Mouse (Mus musculus) naive thymus-derived CD4-positive, alpha-beta T cell, adult 2 months (primary cell): ENCODE measurements around the gene Ap2a1.
"Not testable (repeated sequence)": the region's sequence is repeated elsewhere in the genome, so short reads cannot be mapped to it uniquely, and the experiment has no call there.

ENCODE experiments used
- DNase-seq: peaks from one replicate; pipeline ENCODE4 v3.0.0-alpha.2; 2011; ENCODE audit warnings: low read depth

The Ap2a1 gene

DNA sequence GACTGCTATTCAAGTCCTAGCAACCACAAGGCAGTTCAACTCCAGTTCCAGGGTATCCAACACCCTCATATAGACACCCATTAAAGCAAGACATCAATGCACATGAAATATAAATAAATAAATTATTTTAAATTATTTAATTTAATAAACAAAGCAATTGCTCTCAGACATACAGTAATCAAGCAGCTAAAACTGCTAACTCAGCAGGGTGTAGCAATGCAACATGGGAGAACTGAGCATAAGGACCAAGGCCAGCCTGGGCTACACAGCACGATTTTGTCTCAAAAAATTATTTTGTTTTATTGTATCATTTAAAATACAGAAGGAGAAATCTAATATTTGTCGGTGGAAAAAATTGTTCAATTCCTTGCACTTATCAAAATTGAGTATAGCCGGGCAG, 35.1 kb downstream of the Ap2a1 start:
- no peak for DNase-seq

DNA sequence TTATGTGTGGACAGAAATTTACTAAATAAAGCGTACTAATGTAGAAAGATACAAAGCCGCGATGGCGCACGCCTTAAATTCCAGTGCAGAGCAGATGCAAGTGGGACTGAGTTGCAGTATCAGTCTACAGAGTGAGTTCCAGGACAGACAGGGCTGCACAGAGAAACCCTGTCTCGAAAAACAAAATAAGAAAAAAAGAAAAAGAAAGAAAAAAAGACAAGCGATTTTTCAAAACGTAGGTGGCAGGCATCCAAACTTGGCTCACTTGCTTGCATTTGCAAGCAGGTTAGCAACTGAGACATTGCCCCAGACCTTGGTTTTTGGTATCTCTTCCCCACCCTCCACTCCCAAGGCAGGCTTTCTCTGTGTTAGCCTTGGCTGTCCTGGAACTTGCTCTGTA, 36.1 kb downstream of the Ap2a1 start:
- no peak for DNase-seq

DNA sequence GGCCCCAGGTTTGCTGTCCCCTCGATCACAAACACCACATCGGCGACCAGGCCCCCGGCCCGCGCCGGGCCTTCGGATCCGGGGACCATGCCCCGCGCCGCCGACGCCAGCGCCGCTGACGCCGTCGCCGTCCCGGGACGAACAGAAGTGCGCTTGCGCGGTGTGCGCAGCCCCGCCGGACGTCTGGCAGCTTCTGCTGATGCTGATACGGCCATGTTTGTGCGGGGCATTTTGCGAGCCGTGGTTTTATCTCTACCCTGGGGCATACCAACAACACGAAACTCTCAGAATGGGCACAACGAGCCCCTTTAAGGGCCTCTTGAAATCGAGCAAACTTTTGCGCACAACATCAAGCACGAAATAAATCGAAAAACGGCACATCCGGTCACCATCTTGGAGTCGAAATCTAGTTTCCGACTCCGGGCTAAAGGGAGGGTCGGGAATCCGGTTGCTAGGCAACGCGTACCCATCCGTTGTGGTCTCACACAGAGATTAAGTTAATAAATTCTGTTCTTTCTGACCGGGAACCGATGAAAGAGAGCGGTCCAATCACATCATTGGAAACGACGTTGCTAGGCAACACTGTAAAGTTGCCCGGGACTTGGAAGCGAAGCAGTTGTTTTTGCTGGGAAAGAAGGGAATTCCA, 36.9 kb downstream of the Ap2a1 start, which contains the start of gene Med25:
Gene Med25, minus strand, starts transcription at position 437 of the 646 bp plus-strand sequence.
- DNase-seq: peak; percentile 95

DNA sequence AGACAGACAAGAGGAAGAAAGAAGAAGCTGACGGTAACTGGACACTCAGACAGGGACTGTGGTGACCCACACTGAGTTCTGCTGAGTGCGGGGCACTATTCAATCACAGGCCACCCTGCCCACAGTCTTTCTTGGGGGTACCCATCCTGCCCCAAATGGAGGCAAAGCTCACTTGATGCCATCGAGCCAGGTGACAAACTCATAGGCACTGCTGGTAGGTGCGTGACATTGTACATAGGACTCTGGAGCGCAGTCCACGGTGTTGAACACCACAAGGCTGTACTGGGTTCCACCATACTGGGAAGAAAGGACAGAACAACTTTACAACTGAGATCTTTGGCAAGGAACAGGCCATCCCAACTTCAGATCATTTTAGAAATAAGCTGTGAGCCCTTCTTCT, 37.7 kb downstream of the Ap2a1 start:
- DNase-seq: no peak

DNA sequence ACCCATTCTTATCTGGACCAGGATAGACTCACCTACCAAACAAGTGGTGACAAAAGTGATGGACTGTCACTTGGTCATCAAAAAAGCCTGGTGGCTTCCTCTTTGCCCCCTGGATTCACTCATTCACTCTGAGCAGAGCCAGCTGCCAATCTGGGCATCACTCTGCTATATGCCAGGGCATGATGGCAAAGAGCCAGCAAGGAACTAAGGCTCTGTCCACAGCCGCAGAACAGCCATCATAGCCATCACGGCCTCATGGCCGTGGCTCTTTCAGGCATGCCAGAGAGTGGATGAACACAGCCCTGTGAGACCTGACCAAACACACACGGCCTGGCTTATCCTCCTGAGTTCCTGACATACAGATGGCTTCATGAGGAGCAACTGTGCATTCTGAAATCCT, 38.6 kb downstream of the Ap2a1 start:
- no peak for DNase-seq

DNA sequence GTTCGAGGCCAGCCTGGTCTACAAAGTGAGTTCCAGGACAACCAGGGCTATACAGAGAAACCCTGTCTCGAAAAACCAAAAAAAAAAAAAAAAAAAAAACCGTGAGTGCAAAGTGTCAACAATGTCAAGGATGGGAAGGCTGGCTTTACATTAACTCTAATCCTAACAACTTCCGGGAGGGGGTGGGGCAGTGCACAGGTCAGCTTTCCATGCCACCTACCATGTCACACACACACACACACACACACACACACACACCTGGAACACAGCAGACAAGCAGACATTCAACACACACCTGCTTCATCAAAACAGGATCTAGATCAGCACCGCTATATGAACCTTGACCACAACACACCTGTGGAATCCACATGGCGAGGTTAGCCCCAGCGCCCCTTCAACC, 39.1 kb downstream of the Ap2a1 start:
- no peak for DNase-seq

DNA sequence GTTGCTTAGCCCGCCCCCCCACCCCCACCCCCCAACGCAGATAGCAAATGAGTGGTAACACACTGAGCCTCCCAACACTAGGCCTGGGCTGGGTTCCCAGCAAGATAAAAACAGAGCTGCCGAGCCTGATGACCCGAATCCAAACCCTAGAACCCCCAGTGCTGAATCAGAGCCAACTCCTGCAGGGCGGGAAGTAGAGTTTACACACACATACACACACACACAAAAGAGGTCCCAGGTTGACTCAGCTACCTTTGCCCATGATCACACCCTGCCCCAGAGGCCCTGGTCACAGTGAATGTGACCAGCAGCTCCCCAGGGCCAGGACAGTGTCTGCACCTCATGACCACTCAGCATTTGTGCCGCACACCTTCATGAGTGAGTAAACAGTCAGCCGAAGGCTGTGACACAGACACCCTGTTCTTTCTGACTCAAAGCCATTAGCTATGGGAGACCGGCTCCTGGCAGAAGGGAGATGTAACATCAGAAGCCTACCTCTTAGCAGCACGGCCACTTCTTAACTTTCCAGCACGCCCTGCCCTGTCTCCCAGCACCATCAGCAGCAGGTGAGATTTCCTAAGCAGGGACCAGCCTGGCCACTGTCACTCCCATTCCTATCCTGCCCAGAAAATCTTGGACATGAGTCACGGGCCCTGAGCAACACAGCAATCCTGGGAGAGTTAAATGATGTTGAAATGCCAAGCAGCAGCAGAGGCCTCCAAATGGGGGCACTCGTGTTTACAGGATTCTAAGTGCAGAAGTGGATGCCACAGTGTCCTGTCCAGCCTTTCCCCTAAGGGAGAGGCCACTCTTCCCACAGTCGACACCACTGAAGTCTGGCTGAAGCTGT, 40.8 kb downstream of the Ap2a1 start:
- no peak for DNase-seq

DNA sequence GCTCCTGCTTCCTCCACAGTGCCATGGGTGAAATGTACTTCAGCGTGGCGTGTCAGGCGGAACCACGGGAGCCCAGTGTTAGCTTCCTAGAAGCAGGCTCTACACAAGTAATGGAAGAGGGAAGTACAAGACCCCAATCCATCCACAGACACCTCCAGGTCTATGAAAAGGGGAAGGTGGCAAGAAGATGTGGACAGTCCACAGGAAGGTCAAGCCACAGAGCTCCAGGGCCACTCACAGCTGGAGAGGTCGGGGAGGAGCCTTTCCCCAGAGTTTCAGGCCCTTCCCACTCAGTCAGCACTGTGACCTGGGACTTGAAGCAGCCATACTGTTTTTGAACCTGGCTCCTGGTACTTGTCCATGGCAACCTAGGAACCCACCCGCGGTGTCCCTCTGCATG, 42.3 kb downstream of the Ap2a1 start:
- no peak for DNase-seq

DNA sequence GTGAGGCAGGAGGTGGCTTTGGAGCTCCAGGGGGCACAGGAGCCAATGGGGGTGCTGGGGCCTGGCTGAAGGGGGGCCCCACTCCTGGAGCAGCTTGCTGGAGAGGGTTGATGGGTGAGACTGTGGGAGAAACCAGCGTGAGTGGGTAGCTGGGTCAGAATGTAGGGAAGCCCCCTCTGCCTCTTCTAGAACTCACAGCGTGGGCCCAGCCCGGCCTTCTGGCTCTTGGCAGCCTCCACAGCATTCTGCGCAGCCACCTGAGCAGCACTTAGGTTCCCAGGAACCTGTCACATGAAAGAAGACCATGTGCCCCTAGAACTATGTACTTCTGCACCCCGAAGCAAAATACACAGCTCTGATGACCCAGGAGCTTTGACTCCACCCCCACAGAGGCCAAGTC, 44.7 kb downstream of the Ap2a1 start:
- no peak for DNase-seq

DNA sequence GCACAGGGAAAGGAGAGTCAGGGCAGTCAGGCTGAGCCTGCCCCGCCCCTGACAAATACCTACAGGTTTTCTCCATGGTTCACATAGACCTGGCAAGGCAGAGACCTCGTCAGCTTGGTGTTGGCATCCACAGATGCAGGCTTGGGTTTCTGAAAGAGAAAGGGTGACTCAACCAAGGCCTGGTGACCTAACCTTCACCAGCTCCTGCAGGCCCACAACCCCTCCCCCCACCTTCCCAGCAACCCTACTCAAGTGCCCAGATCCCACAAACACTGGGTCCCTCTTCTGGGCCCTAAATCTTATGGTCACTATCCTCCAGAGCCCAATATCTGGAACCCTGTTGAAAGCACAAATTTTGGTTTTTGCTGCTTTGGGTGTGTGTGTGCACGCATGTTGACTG, 46.3 kb downstream of the Ap2a1 start:
- no peak for DNase-seq

DNA sequence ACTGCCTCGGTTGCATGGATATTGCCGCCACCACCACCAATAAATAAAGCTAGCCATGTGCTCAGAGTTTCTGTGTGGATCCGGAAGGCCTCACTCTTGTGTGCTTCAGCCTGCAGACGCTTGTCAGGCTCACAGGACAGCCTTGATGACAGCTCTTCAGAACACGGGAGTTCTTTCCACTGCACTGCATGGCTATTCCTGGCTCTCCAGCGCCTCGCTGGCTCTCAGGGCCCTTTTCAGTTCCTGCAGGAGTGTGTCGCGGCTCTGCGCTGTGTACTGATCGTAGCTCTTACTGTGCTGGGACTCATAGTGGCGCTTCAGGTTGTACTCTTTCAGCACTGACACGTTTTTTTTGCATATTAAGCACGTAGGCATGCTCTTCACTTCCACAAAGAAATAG, 51.5 kb downstream of the Ap2a1 start:
- DNase-seq: no peak

DNA sequence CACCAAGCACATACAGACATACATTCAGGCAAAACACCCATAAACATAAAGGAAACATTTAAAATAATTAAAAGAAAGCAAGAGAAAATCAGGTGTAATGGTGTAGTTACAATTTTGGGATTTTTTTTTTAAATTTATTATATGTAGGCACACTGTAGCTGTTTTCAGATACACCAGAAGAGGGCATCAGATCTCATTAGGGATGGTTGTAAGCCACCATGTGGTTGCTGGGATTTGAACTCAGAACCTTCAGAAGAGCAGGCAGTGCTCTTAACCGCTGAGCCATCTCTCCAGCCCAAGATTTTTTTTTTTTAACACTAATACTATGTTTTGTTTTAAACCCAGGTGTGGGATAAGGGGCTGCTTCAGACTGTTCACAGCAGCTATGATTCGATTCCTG, 57.5 kb downstream of the Ap2a1 start:
- DNase-seq: not testable (repeated sequence)

DNA sequence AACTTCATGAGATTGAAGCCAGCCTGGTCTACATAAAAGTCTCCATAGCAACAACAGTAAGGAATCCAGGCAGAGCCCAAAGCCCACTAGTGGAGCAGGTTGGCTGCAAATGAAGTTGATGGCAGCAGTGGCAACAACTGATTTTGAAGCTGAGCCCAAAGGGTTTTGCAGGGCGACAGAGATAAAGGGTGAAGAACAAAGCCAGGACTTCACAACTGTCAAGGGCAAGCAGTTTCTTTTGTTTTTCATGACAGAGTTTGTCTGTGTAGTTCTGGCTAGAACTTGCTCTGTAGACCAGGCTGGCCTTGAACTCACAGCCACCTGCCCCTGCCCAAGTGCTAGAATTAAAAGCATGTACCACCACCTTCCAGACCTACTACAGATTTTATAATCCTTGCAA, 58.1 kb downstream of the Ap2a1 start:
- DNase-seq: no peak

DNA sequence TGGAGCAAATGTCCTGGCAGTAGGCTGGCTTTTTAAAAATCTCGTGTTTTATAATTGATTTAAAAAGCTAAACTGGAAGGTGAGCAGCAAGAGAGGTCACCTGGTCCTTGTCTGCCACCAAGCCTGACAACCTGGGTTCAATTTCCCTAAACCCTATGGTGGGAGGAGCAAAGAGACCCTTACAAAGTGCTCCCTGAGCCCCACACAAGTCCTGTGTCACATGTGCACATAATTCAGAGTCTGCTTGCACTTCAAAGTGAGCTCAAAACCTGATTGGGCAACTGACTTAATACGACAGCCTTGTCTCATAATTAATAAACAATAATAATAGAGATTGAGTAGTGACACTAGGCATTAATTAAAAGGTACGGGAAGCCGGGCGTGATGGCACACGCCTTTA, 58.7 kb downstream of the Ap2a1 start:
- DNase-seq: no peak

DNA sequence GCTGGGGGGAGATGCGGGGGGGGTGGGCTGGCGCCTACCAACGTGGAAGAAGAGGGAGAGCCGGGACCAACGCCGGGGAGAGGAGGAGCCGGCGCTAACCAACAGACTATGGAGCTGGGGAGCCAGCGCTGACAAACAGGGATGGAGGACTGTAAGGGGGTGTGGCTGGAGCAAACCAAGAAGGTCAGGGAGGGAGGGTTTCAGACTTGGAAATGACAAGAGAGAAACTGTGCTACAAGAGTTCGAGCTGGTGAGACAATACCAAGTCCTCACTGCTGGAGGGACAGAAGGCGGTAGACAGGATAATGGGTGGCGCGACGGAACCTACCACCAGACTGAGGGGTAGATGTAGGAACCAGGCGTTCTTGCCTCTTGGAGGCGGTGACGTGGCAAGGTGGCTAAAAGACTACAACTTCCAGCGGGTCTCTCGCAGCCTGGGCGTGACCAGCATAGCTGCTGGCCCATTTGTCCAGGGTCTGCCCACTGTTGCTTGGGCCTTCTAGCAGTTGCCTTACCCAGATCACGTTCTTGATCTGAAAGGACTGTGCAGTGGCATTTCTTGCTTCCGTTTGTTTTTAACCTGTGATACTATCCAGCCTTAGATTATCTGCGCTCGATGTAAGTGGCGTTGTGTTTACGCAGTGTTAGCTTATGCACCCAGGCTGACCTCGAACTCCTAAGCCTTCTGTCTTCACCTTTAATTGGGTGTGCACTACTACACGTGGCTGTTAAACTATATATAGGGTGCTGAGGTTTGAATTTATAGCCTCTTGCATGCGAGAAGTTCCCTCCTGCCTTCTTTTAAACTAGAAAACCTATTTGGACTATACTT, 59.4 kb downstream of the Ap2a1 start, which contains the start of gene Ptov1:
Gene Ptov1, minus strand, starts transcription at position 92 of the 832 bp plus-strand sequence.
- DNase-seq: peak; percentile 87

DNA sequence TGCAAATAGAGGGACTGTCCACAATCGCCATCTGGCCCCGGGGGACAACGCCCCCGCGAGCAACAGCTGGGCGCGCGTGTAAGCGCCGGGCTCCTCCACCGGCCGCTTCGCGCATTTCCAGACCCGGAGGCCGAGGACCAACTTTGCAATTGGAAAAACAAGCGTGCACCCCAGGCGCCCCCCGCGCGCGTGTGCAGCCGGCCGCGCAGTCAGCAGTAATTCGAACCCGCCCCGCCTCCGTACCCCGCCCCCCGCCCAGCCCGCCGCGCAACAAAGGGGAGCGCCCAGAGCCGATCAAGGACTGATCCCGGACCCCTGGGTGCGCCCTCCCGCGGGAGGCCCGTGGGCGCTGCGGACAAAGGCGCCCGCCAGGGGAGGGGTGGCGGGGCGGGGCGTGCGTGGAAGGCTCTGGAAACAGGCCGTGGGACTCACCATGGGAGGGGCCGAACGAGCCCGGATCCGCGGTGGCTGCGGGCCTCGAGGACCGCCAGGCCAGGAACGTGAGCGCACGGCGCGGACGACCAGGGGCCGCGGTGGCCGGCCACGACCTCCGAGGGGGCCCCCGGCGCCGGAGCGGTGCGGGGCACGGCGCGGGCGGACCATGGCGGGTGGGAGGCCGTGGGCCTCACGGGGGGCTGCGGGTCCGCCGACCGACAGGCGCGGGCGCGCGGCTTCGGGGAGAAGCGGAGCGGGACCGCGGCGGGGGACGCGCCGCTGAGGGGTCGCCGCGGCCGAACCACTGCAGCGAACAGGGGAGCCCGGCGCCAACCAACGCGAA, 60.2 kb downstream of the Ap2a1 start:
- DNase-seq: peak; percentile 57

DNA sequence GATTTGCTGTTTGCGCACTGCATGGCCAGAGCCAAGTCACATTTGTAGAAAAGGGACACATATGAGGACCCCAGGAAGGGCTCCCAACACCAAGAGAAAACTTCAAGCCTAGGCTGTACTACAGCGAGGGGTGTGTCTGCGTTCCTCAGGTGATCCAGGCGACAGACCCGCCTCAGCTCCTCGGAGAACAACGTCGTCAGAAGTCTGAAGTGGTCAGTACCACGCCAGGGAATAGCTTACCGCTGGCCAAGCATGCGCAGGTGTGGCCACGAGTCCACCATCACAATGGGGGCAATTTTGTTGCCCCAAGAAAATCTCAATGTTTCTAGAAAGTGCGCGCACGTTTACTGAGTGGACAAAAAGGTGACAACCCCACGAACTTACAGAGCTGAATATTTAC, 60.8 kb downstream of the Ap2a1 start:
- DNase-seq: no peak

DNA sequence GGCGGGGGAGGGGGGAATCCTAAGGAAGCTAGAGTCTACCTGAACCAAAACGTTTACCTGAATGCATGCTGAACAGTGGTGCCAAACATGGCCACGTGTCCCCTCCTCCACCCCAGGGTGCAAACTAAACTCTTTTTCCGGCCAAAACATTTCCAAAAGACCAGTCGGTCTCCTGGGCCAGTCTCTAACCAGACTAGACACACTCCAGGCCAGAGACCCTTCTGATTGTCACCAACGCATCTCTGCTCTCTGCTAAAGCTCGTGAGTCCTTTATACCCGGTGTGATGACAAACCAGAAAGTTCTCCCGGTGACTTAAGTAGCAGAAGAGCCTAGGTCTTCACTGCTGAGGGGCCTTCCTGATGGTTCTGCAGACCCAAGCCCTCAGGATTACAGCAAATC, 61.5 kb downstream of the Ap2a1 start:
- DNase-seq: no peak

DNA sequence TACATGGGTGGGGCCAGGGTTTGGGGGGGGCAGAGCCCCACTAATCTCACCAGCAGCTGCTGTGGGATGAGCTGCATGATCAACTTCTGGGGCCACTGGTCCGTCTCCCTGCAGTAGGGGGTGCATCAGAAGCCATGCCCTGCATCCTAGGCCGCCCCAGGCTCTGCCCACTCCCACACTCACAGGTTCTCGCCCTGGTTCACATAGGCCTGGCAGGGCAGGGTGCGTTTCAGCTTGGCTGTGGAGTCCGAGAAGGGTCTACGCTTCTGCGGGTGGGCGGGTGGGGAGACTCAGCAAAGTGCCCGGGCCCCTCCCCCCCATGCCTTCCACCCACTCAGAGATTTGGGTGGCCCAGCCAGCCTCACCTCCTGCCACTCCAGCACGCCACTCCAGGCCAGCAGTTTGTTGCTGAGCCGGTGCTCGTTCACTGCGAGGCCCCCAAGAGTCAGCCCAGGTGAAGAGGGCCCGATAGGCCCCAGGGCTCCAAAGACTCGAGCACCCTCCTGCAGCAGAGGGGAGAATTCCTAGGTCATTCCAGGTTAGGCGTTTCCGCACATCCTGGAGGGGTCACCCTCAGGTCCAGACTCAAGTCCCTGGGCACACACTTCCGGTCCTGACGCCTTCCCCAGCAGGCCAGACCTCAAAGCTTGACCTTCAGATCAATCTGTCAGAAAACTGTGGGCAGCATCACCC, 62.1 kb downstream of the Ap2a1 start:
- no peak for DNase-seq

DNA sequence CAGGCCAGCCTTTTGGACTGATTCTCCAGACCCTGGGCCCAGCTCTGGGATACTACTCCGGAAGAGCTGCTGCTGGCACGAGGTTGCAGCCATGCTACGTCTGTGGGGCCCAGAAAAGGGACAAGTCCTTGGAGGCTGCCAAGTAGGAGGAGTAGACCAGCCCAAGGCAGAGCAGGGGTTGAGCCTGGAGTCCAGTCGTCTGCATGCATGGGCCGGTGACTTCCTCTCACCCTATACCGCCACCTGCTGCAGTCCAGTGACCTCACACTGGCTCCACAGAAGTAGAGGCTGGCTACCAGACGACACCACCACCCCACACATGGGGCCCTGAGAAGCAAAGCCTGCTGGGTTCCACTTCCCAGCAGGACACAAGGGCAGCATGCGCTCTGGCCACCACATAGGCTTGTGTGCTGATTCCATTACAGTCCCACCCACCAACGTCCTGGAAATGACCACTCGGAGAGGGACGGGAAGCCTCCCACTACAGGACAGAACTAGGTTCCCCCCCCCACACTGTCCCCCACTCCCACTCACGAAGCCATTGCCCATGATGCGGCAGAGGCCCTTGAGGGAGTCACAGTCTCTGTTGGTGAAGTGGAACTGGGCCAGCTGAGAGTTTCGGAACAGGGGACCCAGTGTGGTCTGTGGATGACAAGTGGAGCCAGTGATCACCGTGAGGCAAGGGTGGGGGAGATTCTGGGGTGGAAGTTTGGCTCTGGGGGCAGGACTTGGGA, 62.9 kb downstream of the Ap2a1 start:
- no peak for DNase-seq
